ENCODE assay signal across 9 mouse cellular contexts in the genomic region with DNA sequence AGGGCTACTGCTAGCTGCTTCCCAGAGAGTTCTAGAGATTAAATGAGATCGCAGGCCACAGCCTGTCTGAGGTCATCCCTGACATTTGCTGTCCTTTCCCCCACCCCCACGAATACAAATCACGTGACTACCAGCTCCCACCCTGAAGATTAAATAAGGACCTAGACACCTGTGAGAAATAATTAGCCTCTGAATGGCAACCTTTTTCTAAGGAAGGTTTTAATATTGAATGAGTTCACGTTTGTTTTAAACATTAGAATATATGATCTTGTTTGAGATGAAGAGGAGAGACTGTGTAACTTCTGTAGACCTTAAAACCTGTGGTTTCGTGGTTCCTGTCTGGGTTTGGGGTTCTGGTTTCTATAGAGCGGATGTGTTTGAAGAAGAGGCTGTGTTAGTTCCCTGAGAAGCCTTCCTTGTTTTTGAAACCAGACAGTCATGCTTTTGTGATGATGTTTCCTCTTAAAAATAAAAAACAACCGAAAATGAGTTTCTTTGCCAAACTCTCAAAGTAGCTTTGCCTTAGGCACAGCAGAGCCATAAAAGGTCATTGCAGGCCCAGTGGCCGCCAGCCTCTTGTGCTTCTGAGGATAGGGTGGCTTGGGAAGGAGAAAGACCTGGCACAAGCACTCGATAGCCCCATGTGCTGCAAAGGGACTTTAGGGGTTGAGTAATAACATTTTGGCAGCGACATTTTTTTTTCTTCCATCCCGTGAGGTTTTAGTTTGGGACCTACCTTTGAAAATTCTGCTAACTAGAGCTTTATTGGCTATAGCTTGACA.
A peak's percentile ranks its signal among the peaks of the same experiment; 100 is the strongest.
DNase-seq lines count a peak whose midpoint lies in the region; ATAC-seq and TF ChIP-seq lines count a peak whose summit lies in the region.
"Had no signal": no experiment of that assay in that cellular context is flagged by ENCODE, and none has a peak within 500 bp of the region (broad histone marks: within the 10 kb centered on the region; RNA-seq: fewer than 3 reads in every experiment).

No protein-coding gene starts in this region.

- no peaks in the 10 kb centered on the region for H3K9me3 ChIP-seq in forebrain, embryonic 12.5 days
- H3K9me3 ChIP-seq: megakaryocyte, embryonic 14.5 days had no signal

- H3K79me2 ChIP-seq in myocyte (ENCODE audit: control insufficient read depth, insufficient read depth): no peaks in the 10 kb centered on the region

- no peak overlapping the region for H3K4me3 ChIP-seq in forebrain, embryonic 12.5 days (replicated peaks)
- H3K4me3 ChIP-seq in myocyte: no peak overlapping the region
- H3K4me3 ChIP-seq: megakaryocyte, embryonic 14.5 days had no signal

- TF ChIP-seq POLR2A in myocyte (IDR thresholded peaks at IDR 0.05; ENCODE audit: insufficient read length, low read depth): no peak

- no peaks in the 10 kb centered on the region for H3K36me3 ChIP-seq in forebrain, embryonic 12.5 days (replicated peaks)
- H3K36me3 ChIP-seq in myocyte (ENCODE audit: control insufficient read depth, insufficient read depth): no peaks in the 10 kb centered on the region

- no peak for ATAC-seq in forebrain, embryonic 12.5 days (ENCODE audit: low FRiP score)
- ATAC-seq in erythroid progenitor cell, adult 5-6 weeks (replicated peaks; ENCODE audit: low FRiP score, poor library complexity, severe bottlenecking): no peak

- H3K27ac ChIP-seq in forebrain, embryonic 12.5 days: peak overlapping the region; percentile 71

- WGBS in forebrain, embryonic 12.5 days: 79% methylated on average over 11 of the region's 11 CpGs

- H3K27me3 ChIP-seq in forebrain, embryonic 12.5 days: no peaks in the 10 kb centered on the region
- H3K27me3 ChIP-seq in myocyte (ENCODE audit: control insufficient read depth, insufficient read depth, insufficient read length): no peaks in the 10 kb centered on the region

- H3ac ChIP-seq in myocyte (ENCODE audit: control insufficient read depth, insufficient read length): no peak overlapping the region

- peaks cover 56% of the 10 kb centered on the region for H3K4me1 ChIP-seq in forebrain, embryonic 12.5 days

- H3K4me2 ChIP-seq in forebrain, embryonic 12.5 days: no peak overlapping the region
- H3K4me2 ChIP-seq in myocyte (ENCODE audit: low read depth): peak overlapping the region; percentile 67

- peak; percentile 41 for DNase-seq in kidney, postnatal 10 days
- no peak for DNase-seq in kidney, postnatal 14 days
- peak; percentile 48 to 66 for DNase-seq in CD8-positive naive resting alpha-beta T cell, adult 2 months (ENCODE audit: low read depth in 2 of 2, low spot score in 2 of 2)
- no peak for DNase-seq in MN1 (ENCODE audit: low spot score)
- no peak for DNase-seq in urinary bladder, adult 18-20 months (ENCODE audit: low spot score in 2 of 2)

- no peak overlapping the region for H3K9ac ChIP-seq in forebrain, embryonic 12.5 days

TF ChIP-seq in myocyte, 11 proteins besides CTCF, POLR2A, EP300 and RAD21:
- TF ChIP-seq MAX (IDR thresholded peaks at IDR 0.05; ENCODE audit: low read depth): no peak
- TF ChIP-seq MYOG (IDR thresholded peaks at IDR 0.05; ENCODE audit: control insufficient read depth in 1 of 3, insufficient read depth in 1 of 3, insufficient read length in 2 of 3, low read depth in 2 of 3): no peak
- TF ChIP-seq CEBPB (IDR thresholded peaks at IDR 0.05; ENCODE audit: insufficient read depth, poor library complexity, severe bottlenecking): 0 out of 2 replicates have a peak, but pooled peaks have one; percentile 27
- no peak for TF ChIP-seq POLR2AphosphoS2 (IDR thresholded peaks at IDR 0.05; ENCODE audit: insufficient read length, low read depth)
- peak in 1 of 3 experiments; percentile 40 for TF ChIP-seq MYOD1 (IDR thresholded peaks at IDR 0.05; ENCODE audit: control insufficient read depth in 1 of 3, insufficient read length in 2 of 3, low read depth in 2 of 3)
- TF ChIP-seq USF1 (IDR thresholded peaks at IDR 0.05; ENCODE audit: low read depth): peak; percentile 86
- TF ChIP-seq TCF3 (IDR thresholded peaks at IDR 0.05; ENCODE audit: insufficient read length, low read depth): no peak
- TF ChIP-seq SRF (IDR thresholded peaks at IDR 0.05; ENCODE audit: control insufficient read depth, insufficient read length, low read depth): peak; percentile 83
- TF ChIP-seq TCF12 (IDR thresholded peaks at IDR 0.05; ENCODE audit: insufficient read depth, poor library complexity, severe bottlenecking): no peak

Comparison
In these comparisons a context has a peak if more than half of its experiments do, and no peak if none do; other contexts are left out.
1. DNase-seq: peak in kidney, postnatal 10 days (single experiment) and CD8-positive naive resting alpha-beta T cell, adult 2 months (2 of 2); none in kidney, postnatal 14 days (single experiment), MN1 (single experiment) and urinary bladder, adult 18-20 months (0 of 2).